Mouse (Mus musculus) left cerebral cortex, postnatal 10 days (tissue): ENCODE results near the gene Mettl23. TPM values are rescaled to one million over a fixed set of nuclear protein-coding genes. Genes with fewer than 3 reads are reported as not detected.

Source experiments
- total RNA-seq, 2 experiments: library from RNA; stranded (reverse); gene quantifications; 2 replicates each; pipeline ENCODE4 v1.2.3; 2021

Mettl23 gene
- total RNA-seq, 2 experiments from 2014 or later = 26.7 to 29.4 TPM

Other genes with a start within 250 kb of the Mettl23 start
- 1 to 10 TPM in 1 of 2 experiments, under 1 TPM in 1; 0.95 to 1.1 TPM for gene Rhbdf2, start 216.3 kb upstream of the Mettl23 start, total RNA-seq
- gene Prcd, start 189.7 kb upstream of the Mettl23 start, total RNA-seq = 1 to 10 TPM; 1.7 to 3.3 TPM
- 10 to 100 TPM; 22.8 to 27.4 TPM for gene Cygb, start 189.0 kb upstream of the Mettl23 start, total RNA-seq
- not detected for gene St6galnac1, start 67.8 kb upstream of the Mettl23 start, total RNA-seq
- 10 to 100 TPM; 13.2 to 15.0 TPM for gene Mxra7, start 15.2 kb upstream of the Mettl23 start, total RNA-seq
- gene Jmjd6, start 171 bp downstream of the Mettl23 start, total RNA-seq = 10 to 100 TPM; 27.7 to 29.3 TPM
- 10 to 100 TPM; 39.8 to 49.4 TPM for gene Mfsd11, start 9.2 kb downstream of the Mettl23 start, total RNA-seq
- 100 to 1,000 TPM; 196 to 199 TPM for gene Srsf2, start 9.8 kb downstream of the Mettl23 start, total RNA-seq
- 10 to 100 TPM; 91.5 to 94.4 TPM for gene Mgat5b, start 75.6 kb downstream of the Mettl23 start, total RNA-seq